Mouse (Mus musculus) C2C12 (cell line): ENCODE measurements at regions not wholly inside any gene's neighbourhood (a gene's known extent, or its start where the extent isn't known, plus 50 kb on each side); places are given as distances from the start of the nearest gene placed in this dataset.
A peak's percentile ranks its signal among the peaks of the same experiment; 100 is the strongest.

Experiments
- CTCF ChIP-seq: IDR thresholded peaks from one replicate; pipeline ENCODE4 v1.5.1; 2011; ENCODE audit not compliant: control insufficient read depth, insufficient read depth, insufficient read length
- FOSL1 ChIP-seq: IDR thresholded peaks from one replicate; pipeline ENCODE4 v1.8.0; 2011; ENCODE audit warnings: mild to moderate bottlenecking, low read length; ENCODE audit not compliant: poor library complexity, insufficient read depth, severe bottlenecking
- MAX ChIP-seq: IDR thresholded peaks from one replicate; pipeline ENCODE4 v1.6.1; 2011; ENCODE audit warnings: mild to moderate bottlenecking, control low read depth
- USF1 ChIP-seq: IDR thresholded peaks from one replicate; pipeline ENCODE4 v1.6.1; 2011; ENCODE audit warnings: low read depth, mild to moderate bottlenecking, control low read depth, moderate library complexity

- no peak for TF ChIP-seq MAX
- TF ChIP-seq CTCF = no peak
- TF ChIP-seq USF1 = no peak
- TF ChIP-seq FOSL1 = peak; percentile 72
Observed at GRCm38 (mm10) chr2:97777929-97778328, 884.1 kb upstream of the Gm10801 start.
